Mouse (Mus musculus) adrenal gland, postnatal 10 days (tissue): Measurements from ENCODE around the gene Slc29a4. TPM values are rescaled to one million over a fixed set of nuclear protein-coding genes. Genes with fewer than 3 reads are reported as not detected.
A peak's percentile ranks its signal among the peaks of the same experiment; 100 is the strongest.

Experiments used
- DNase-seq: peaks from one replicate; pipeline ENCODE4 v3.0.0; 2021; ENCODE audit warnings: mixed read lengths
- total RNA-seq, 2 experiments: library from RNA; stranded (reverse); gene quantifications; 2 replicates each; pipeline ENCODE4 v1.2.3; 2021

Gene Slc29a4
- total RNA-seq, 2 experiments from 2014 or later, result 17.2 to 24.0 TPM

- no peak for DNase-seq
Observed at GRCm38 (mm10) chr5:142747026-142747629, 54.8 kb downstream of the Slc29a4 start.

- DNase-seq, result no peak
Observed at GRCm38 (mm10) chr5:142750173-142750572, 57.9 kb downstream of the Slc29a4 start.

DNA sequence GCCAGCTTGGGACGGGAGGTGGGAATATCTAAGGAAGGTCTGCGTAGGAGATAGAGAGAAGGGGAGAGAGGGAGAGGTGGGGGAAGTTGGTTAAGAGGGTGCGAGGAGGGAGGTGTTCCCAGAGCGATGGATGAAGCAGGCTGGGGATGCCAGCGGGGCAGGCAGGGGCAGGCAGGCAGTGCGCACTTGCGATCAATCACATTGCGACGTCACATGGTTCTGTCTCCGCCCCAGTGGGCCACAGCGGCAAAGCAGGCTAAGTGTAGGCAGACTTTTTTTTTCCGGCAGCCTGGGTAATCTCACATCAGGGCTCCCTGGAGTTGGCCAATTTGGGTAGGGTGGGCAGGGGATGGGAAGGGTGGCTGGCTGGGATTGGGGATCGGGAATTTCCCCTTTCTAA lies 59.9 kb downstream of the Slc29a4 start:
- DNase-seq, result no peak

GRCm38 (mm10) chr5:142759786-142760185 lies 67.5 kb downstream of the Slc29a4 start:
- no peak for DNase-seq

DNA sequence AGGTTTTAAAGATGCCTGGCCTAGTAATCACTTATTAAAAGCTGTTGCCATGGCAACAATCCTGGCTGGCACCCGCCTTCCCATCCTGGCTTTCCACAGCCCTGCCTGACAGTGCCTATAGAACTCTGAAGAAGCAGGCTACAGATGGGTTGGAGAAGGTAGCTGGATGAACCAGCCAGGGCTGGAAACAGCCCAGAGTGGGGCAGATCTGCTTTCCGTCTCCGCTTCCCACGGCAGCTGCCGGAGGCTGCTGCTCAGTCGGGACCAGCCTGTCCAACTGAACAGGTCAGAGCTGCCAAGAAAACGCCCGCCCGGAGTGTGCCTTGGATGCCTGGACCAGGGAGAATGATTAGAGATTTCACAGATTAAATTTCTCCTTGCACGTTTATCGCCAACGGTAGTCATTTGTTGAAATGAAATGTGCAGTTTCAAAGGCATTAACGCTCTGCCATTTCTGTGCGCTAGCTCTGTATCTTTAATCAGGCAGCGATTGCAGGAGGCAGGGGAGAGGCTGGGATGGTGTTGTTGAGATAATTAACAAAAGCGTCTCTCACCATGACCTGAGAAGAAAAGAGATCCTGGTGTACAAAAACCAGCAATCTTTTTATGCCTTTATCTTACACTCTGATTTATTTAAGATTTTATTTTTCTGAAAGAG lies 69.1 kb downstream of the Slc29a4 start:
- no peak for DNase-seq

GRCm38 (mm10) chr5:142762082-142762807 lies 69.9 kb downstream of the Slc29a4 start:
- DNase-seq, result no peak

GRCm38 (mm10) chr5:142764306-142764705 lies 72.0 kb downstream of the Slc29a4 start:
- no peak for DNase-seq

DNA sequence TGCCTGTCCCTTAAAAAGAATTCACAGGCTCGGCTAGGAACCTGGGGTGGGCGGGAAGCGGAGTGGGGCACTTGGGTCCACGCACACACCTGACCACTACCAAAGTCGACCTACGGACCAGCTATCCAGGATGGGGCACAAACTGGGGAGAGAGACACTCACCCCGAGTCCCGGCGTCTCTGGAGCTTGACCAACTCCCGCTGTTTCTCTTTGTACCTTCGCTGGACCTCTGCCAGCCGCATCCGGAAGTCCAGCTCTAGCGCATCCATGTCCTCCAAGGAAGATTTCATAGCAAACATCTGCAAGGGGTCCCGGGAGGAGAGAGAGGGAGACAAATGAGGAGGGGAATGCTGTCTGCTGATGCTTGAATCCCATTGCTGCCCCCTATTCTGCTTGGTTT lies 72.6 kb downstream of the Slc29a4 start:
- no peak for DNase-seq

DNA sequence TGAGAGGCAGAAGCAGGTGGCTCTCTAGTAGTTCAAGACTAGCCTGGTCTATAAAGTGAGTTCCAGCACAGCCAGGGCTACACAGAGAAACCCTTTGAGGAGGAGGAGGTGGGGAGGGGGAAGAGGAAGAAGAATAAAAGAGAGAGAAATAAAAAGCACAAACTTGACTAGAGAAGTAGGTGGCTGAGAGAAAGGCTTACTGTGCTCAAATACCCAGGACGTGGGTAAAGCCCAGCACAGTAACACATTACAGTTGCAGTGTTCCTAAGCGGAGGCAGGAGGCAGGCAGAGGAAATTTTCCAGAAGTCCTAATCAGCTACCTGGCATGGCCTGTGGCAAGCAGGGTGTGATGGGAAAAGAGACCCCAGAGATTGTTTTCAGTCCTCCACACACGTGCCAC lies 74.4 kb downstream of the Slc29a4 start:
- DNase-seq, result no peak

DNA sequence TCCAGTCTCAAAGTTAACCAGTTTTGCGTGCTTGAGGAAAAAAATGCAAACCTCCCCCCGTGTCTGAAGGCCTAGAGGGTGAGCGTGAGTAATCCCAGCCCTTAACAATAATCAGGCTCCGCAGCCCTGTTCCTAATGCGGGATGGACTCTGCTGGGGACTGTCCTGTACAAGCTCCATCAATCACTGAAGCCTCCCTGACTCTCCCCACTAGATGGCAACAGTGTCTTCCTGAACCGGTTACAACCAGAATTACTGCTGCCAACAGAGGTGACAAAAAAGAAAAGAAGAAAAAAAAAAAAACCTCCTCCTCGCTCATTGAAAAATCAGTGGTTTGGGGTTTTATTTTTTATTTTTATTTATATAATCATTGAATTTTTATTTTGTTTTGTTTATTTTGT lies 75.6 kb downstream of the Slc29a4 start:
- peak; percentile 81 for DNase-seq

DNA sequence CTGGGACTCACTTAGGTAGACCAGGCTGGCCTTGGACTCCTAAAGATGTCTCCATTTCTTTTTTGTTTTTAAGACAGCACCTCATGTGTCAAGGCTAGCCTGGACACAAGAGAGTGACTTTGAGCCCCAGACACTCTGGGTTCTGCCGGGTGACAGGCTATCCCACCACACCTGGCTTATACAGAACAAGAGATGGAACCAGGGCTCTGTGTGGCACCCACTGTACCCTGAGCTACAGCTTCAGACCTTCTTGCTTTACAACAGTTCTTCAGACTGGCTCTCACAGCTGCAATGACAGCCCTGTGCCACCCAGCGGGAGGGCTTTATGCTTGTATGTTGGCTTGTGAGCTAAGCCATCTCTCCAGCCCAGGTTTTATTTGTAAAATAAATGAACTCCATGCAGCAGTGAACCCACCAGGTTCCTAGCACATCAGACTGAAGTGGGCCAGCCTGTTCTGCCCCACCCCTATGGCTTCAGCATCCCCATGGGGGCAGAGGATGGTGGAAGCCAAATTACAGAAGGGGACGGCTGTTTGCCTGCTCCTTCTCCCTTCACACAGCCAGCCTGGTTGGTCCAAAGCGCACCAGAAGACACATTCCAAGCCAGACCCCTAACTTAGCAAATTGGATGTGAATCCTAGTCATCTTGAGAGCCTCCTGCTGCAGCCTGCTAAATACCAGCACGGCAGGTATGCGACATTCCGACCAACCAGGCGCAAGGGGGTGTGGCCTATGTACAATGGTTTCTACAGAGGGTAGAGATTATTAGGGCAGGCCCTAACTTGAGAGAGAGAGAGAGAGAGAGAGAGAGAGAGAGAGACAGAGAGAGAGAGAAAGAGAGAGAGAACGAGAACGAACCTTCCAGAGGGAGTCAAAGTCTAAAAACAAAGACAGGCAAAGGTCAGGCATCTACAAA lies 76.3 kb downstream of the Slc29a4 start:
- DNase-seq, result no peak

DNA sequence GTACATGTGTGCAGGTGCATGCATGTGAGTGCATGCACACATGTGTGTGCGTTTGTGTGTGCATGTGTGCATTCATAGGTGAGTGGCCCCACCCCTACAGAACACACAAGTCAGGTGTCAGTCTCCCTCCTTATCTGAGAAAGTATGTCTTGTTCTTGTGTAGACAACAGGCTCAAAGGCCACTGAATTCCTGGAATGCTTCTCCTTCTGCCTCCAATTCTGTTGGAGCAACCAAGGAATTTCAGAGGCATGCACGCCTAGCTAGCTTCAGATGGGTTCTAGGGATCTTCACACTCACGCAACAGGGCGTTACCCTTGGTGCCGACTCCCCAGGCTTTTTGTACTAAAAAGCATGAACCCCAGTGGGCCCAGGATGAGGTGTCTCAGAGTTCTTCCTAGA lies 77.3 kb downstream of the Slc29a4 start:
- DNase-seq, result no peak

DNA sequence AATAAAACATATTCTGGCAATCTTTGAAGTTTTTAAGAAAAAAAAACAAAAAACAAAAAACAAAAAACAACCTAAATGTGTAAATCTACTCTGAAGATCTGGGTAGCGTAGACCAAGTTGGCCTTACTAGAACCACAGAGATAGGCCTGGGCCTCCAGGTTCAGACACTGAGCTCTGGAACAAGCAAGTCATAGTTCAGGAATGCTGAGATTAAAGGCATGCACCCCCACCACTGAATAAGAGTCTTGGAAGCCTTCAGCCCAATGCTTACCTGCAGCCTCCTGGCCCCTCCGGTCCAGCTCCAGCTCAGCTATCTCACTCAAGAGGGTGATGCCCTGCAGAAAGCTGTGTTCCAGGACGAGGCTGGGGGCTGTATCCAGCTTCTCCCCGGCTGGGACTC lies 78.7 kb downstream of the Slc29a4 start:
- no peak for DNase-seq

GRCm38 (mm10) chr5:142771964-142772363 lies 79.7 kb downstream of the Slc29a4 start:
- DNase-seq, result no peak

Other genes starting within 250 kb of the Slc29a4 start
- gene Ap5z1, start 228.6 kb upstream of the Slc29a4 start, total RNA-seq, result 10 to 100 TPM; 14.0 to 18.9 TPM
- gene Papolb, start 162.4 kb upstream of the Slc29a4 start, total RNA-seq, result under 1 TPM; 0.21 to 0.27 TPM
- gene Radil, start 141.4 kb upstream of the Slc29a4 start, total RNA-seq, result 10 to 100 TPM in 1 of 2 experiments, 1 to 10 TPM in 1; 8.0 to 10.7 TPM
- 10 to 100 TPM; 46.5 to 54.0 TPM for gene Mmd2, start 83.7 kb upstream of the Slc29a4 start, total RNA-seq
- gene Wipi2, start 64.8 kb upstream of the Slc29a4 start, total RNA-seq, result 100 to 1,000 TPM in 1 of 2 experiments, 10 to 100 TPM in 1; 93.6 to 102 TPM
- 10 to 100 TPM; 77.5 to 98.6 TPM for gene Tnrc18, start 125.2 kb downstream of the Slc29a4 start, total RNA-seq
- 10 to 100 TPM in 1 of 2 experiments, 1 to 10 TPM in 1; 9.4 to 12.7 TPM for gene Fbxl18, start 202.9 kb downstream of the Slc29a4 start, total RNA-seq
- gene Actb, start 214.2 kb downstream of the Slc29a4 start, total RNA-seq, result 1,000 to 10,000 TPM; 2,913 to 2,936 TPM